Mouse (Mus musculus): ENCODE measurements around the gene Erich6.

GRCm38 (mm10) chr3:58646180-58646579 lies 9.2 kb upstream of the Erich6 start:
- no peak for TF ChIP-seq EP300 (IDR thresholded peaks at IDR 0.05; ENCODE audit: low read depth)
- TF ChIP-seq CTCF (IDR thresholded peaks at IDR 0.05; ENCODE audit: low read depth) = no peak
